Mouse (Mus musculus): Measurements from ENCODE around the gene Lsg1. TPM values are rescaled to one million over a fixed set of nuclear protein-coding genes. Genes with fewer than 3 reads are reported as not detected.

The Lsg1 gene
- total and polyA plus RNA-seq, 2 experiments from 2014 or later, result 16.7 to 42.1 TPM

GRCm38 (mm10) chr16:30544693-30545092 is 42.7 kb downstream of the Lsg1 start:
- ATAC-seq (no peak), DNase-seq (ENCODE audit: low spot score) (no peak)
- Histone ChIP-seq H3K4me1 (ENCODE audit: insufficient read depth, low read length) (no peaks in the 10 kb centered on the region), H3K9ac (replicated peaks; ENCODE audit: low read length) (no peak overlapping the region), H3K27ac (no peak overlapping the region), H3K27me3 (ENCODE audit: insufficient read depth, low read length) (no peaks in the 10 kb centered on the region), H3K9me3 (ENCODE audit: low read length) (no peaks in the 10 kb centered on the region), H3K36me3 (ENCODE audit: insufficient read depth, low read length) (peaks cover 17% of the 10 kb centered on the region; the same call in 1 of the 2 replicates), H3K4me2 (ENCODE audit: low read depth, low read length) (no peak overlapping the region), H3K4me3 (ENCODE audit: low read length) (no peak overlapping the region)
- no peak for TF ChIP-seq CTCF (IDR thresholded peaks at IDR 0.05; ENCODE audit: low read depth)
- 89% methylated on average over 4 of the region's 4 CpGs for WGBS

GRCm38 (mm10) chr16:30543386-30543785 is 44.0 kb downstream of the Lsg1 start:
- TF ChIP-seq CTCF (IDR thresholded peaks at IDR 0.05; ENCODE audit: low read depth), result no peak
- 88% methylated on average over 9 of the region's 9 CpGs for WGBS

GRCm38 (mm10) chr16:30542826-30543225 is 44.6 kb downstream of the Lsg1 start:
- Histone ChIP-seq H3K9me3 (ENCODE audit: low read length) (no peaks in the 10 kb centered on the region), H3K27ac (no peak overlapping the region), H3K27me3 (ENCODE audit: insufficient read depth, low read length) (no peaks in the 10 kb centered on the region), H3K4me2 (ENCODE audit: low read depth, low read length) (no peak overlapping the region), H3K4me3 (ENCODE audit: low read length) (no peak overlapping the region), H3K4me1 (ENCODE audit: insufficient read depth, low read length) (no peaks in the 10 kb centered on the region), H3K36me3 (ENCODE audit: insufficient read depth, low read length) (peaks cover 17% of the 10 kb centered on the region; the same call in 1 of the 2 replicates), H3K9ac (replicated peaks; ENCODE audit: low read length) (no peak overlapping the region)
- ATAC-seq (no peak), DNase-seq (ENCODE audit: low spot score) (no peak)
- TF ChIP-seq CTCF (IDR thresholded peaks at IDR 0.05; ENCODE audit: low read depth), result no peak
- WGBS, result 80% methylated on average over 6 of the region's 6 CpGs

More at GRCm38 (mm10) chr16:30543386-30543785, 44.0 kb downstream of the Lsg1 start:
- Histone ChIP-seq H3K27ac (no peak overlapping the region), H3K36me3 (ENCODE audit: insufficient read depth, low read length) (peaks cover 17% of the 10 kb centered on the region; the same call in 1 of the 2 replicates), H3K4me2 (ENCODE audit: low read depth, low read length) (no peak overlapping the region), H3K9ac (replicated peaks; ENCODE audit: low read length) (no peak overlapping the region), H3K27me3 (ENCODE audit: insufficient read depth, low read length) (no peaks in the 10 kb centered on the region), H3K9me3 (ENCODE audit: low read length) (no peaks in the 10 kb centered on the region), H3K4me1 (ENCODE audit: insufficient read depth, low read length) (no peaks in the 10 kb centered on the region), H3K4me3 (ENCODE audit: low read length) (no peak overlapping the region)
- ATAC-seq, result no peak
- no peak for DNase-seq (ENCODE audit: low spot score)

- H3K27ac ChIP-seq, result peak overlapping the region; percentile 58; the same call in 1 of the 2 replicates
- H3K4me2 ChIP-seq (ENCODE audit: low read depth, low read length), result 0 out of 2 replicates have a peak overlapping the region, but pooled peaks have one; percentile 3
- H3K4me1 ChIP-seq (ENCODE audit: insufficient read depth, low read length), result no peaks in the 10 kb centered on the region
- no peak overlapping the region for H3K4me3 ChIP-seq (ENCODE audit: low read length)
- H3K9me3 ChIP-seq (ENCODE audit: low read length), result no peaks in the 10 kb centered on the region
- peaks cover 10% of the 10 kb centered on the region; the same call in 1 of the 2 replicates for H3K36me3 ChIP-seq (ENCODE audit: insufficient read depth, low read length)
- DNase-seq (ENCODE audit: low spot score) (no peak), ATAC-seq (peak; percentile 54; the same call in 1 of the 2 replicates)
- H3K27me3 ChIP-seq (ENCODE audit: insufficient read depth, low read length), result no peaks in the 10 kb centered on the region
- TF ChIP-seq CTCF (IDR thresholded peaks at IDR 0.05; ENCODE audit: low read depth), result no peak
- WGBS, result 66% methylated on average over 20 of the region's 20 CpGs
- H3K9ac ChIP-seq (replicated peaks; ENCODE audit: low read length), result no peak overlapping the region
Measured at GRCm38 (mm10) chr16:30540107-30541001, 47.0 kb downstream of the Lsg1 start.

GRCm38 (mm10) chr16:30539433-30539832 is 48.0 kb downstream of the Lsg1 start:
- H3K4me2 ChIP-seq (ENCODE audit: low read depth, low read length), result no peak overlapping the region
- DNase-seq (ENCODE audit: low spot score), result peak; percentile 64
- H3K36me3 ChIP-seq (ENCODE audit: insufficient read depth, low read length), result peaks cover 4% of the 10 kb centered on the region
- no peaks in the 10 kb centered on the region for H3K4me1 ChIP-seq (ENCODE audit: insufficient read depth, low read length)
- H3K27me3 ChIP-seq (ENCODE audit: insufficient read depth, low read length), result no peaks in the 10 kb centered on the region
- ATAC-seq, result no peak
- 26% methylated on average over 10 of the region's 10 CpGs for WGBS
- H3K4me3 ChIP-seq (ENCODE audit: low read length), result no peak overlapping the region
- no peaks in the 10 kb centered on the region for H3K9me3 ChIP-seq (ENCODE audit: low read length)
- no peak overlapping the region for H3K9ac ChIP-seq (replicated peaks; ENCODE audit: low read length)
- peak; percentile 83 for TF ChIP-seq CTCF (IDR thresholded peaks at IDR 0.05; ENCODE audit: low read depth)
- no peak overlapping the region for H3K27ac ChIP-seq

- no peak for ATAC-seq
- 87% methylated on average over 1 of the region's 1 CpGs for whole genome bisulfite sequencing
- Histone ChIP-seq H3K9me3 (ENCODE audit: low read length) (no peaks in the 10 kb centered on the region), H3K27ac (no peak overlapping the region), H3K36me3 (ENCODE audit: insufficient read depth, low read length) (peaks cover 5% of the 10 kb centered on the region), H3K9ac (replicated peaks; ENCODE audit: low read length) (no peak overlapping the region), H3K27me3 (ENCODE audit: insufficient read depth, low read length) (no peaks in the 10 kb centered on the region), H3K4me1 (ENCODE audit: insufficient read depth, low read length) (0 out of 2 replicates have a peak, but pooled peaks cover 4% of the 10 kb centered on the region), H3K4me2 (ENCODE audit: low read depth, low read length) (no peak overlapping the region), H3K4me3 (ENCODE audit: low read length) (no peak overlapping the region)
- no peak for DNase-seq (ENCODE audit: low spot score)
- TF ChIP-seq CTCF (IDR thresholded peaks at IDR 0.05; ENCODE audit: low read depth), result no peak
Measured at GRCm38 (mm10) chr16:30535075-30535474, 52.3 kb downstream of the Lsg1 start.
